ENCODE assay signal across 17 mouse cellular contexts in genomic region chr2:30075625-30076024, GRCm38 (mm10). TPM values are rescaled to one million over a fixed set of nuclear protein-coding genes. Genes with fewer than 3 reads are reported as not detected.
DNase-seq lines count a peak whose midpoint lies in the region.
"Had no signal": no experiment of that assay in that cellular context is flagged by ENCODE, and none has a peak within 500 bp of the region (broad histone marks: within the 10 kb centered on the region; RNA-seq: fewer than 3 reads in every experiment).

No protein-coding gene starts in this region.

- peak; percentile 7 for DNase-seq in adrenal gland, postnatal 10 days
- no peak for DNase-seq in adrenal gland, postnatal 4 days (ENCODE audit: low spot score in 2 of 2)
- DNase-seq in A20 (ENCODE audit: low read depth, low spot score): peak; percentile 20
- peak; percentile 49 for DNase-seq in R1 (ENCODE audit: low read depth, low spot score)
- no peak for DNase-seq in heart, adult 11 months
- DNase-seq in kidney, postnatal 14 days: no peak
- DNase-seq: B cell, adult 2 months; cerebellum, adult 11-12 months; cerebellum, adult 8-10 months; cerebellum, postnatal 10 days; cerebellum, postnatal 36 days; embryo, embryonic 11 days; gastrocnemius, postnatal 25 days; heart, adult 2 months; heart, postnatal 14 days; heart, postnatal 4 days; kidney, adult 18-20 months had no signal

RNA-seq across cellular contexts. Expression of gene Pkn3, which starts 1.9 kb away (rescaled TPM):
- 10 to 100 TPM in 1 of 2 experiments, 1 to 10 TPM in 1; 6.3 to 10.1 TPM for total RNA-seq in adrenal gland, postnatal 10 days (2021)
- 10 to 100 TPM; 11.4 to 12.4 TPM for total RNA-seq in adrenal gland, postnatal 4 days (2021)

RNA-seq across cellular contexts. Expression of gene Zdhhc12, which starts 17.8 kb away (rescaled TPM):
- total RNA-seq in adrenal gland, postnatal 10 days (2021): 10 to 100 TPM; 14.9 to 19.0 TPM
- total RNA-seq in adrenal gland, postnatal 4 days (2021): 10 to 100 TPM; 17.5 to 18.5 TPM

RNA-seq across cellular contexts. Expression of gene Set, which starts 18.4 kb away (rescaled TPM):
- 100 to 1,000 TPM; 216 to 221 TPM for total RNA-seq in adrenal gland, postnatal 10 days (2021)
- total RNA-seq in adrenal gland, postnatal 4 days (2021): 100 to 1,000 TPM; 326 to 328 TPM

RNA-seq across cellular contexts. Expression of gene Wdr34, which starts 26.9 kb away (rescaled TPM):
- total RNA-seq in adrenal gland, postnatal 10 days (2021): 10 to 100 TPM; 20.1 to 24.4 TPM
- total RNA-seq in adrenal gland, postnatal 4 days (2021): 10 to 100 TPM; 35.9 to 39.2 TPM

RNA-seq across cellular contexts. Expression of gene Zer1, which starts 48.8 kb away (rescaled TPM):
- total RNA-seq in adrenal gland, postnatal 10 days (2021): 10 to 100 TPM; 29.9 to 45.4 TPM
- 10 to 100 TPM; 55.4 to 56.2 TPM for total RNA-seq in adrenal gland, postnatal 4 days (2021)

Comparison
In these comparisons a context has a peak if more than half of its experiments do, and no peak if none do; other contexts are left out.
1. DNase-seq: peak in adrenal gland, postnatal 10 days (single experiment), A20 (single experiment) and R1 (single experiment); none in adrenal gland, postnatal 4 days (0 of 2), heart, adult 11 months (single experiment) and kidney, postnatal 14 days (single experiment).